Mouse (Mus musculus) large intestine, adult 2 months (tissue): ENCODE data around the gene Plk3. TPM values are rescaled to one million over a fixed set of nuclear protein-coding genes. Genes with fewer than 3 reads are reported as not detected.

Experiments
- DNase-seq: peaks from one replicate; pipeline ENCODE4 v3.0.0-alpha.2; 2012; ENCODE audit warnings: low read depth, low spot score
- WGBS: fragments of 180-500 bp; shearing (Covaris S2); methylation state at CpG from one replicate; pipeline ENCODE4 v1.1.7; 2018; 5-methylcytosine and 5-hydroxymethylcytosine counted together
- polyA plus RNA-seq: library from polyadenylated mRNA; depleted of rRNA; stranded (reverse); fragments of >200 nt; gene quantifications from 2 replicates; pipeline ENCODE4 v1.2.3, GENCODE M21; 2012; rRNA removed

The Plk3 gene
- polyA plus RNA-seq, 1 experiment, result 12.7 TPM

DNA sequence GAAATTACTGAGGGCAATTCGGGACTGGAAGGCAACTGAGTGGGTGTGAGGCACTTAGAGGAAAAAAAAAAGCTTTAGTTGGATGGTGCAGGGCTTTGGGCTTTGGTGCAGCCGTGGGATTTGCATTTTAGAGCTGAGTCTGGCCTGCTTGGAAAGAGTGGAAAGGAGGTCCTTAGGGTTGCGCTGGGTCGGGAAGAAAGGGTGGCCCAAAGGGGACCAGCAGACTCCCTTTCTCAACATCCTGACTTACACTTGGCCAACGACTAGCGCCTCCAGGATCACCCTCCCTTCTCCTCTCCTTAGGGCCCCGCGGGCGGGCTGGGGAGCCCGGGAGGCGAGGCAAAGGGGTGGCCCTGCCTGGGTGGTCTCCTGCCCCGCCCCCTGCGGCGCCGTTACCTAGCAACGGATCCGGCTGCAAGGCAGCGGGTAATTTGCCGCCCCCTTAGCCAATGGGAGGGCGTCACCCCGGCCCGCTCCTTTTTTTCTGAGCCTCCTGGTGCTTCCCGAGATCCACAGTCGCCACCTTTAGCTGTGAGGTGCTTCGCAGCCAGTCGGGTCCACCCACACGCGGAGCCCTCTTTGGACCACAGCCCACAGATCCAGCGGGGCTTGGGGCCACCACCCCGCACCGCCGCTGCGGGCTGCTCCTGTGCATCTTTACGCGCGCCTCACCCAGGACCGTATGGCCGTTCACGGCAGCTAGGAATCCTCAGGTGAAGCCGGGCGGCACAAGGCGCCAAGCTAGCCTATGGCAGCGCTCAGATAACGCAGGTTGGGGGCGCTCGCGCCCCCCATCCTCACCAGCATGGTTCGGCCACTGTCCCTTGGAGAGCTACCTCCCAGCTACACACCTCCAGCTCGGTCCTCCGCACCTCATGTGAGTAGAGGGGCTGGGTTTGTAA is 38.0 kb downstream of the Plk3 start, which contains the start of gene Ptch2:
Ptch2 (plus strand) TSS at position 525 of the 902 bp plus-strand sequence.
- no peak for DNase-seq
- 4% methylated on average over 49 of the region's 50 CpGs for WGBS

DNA sequence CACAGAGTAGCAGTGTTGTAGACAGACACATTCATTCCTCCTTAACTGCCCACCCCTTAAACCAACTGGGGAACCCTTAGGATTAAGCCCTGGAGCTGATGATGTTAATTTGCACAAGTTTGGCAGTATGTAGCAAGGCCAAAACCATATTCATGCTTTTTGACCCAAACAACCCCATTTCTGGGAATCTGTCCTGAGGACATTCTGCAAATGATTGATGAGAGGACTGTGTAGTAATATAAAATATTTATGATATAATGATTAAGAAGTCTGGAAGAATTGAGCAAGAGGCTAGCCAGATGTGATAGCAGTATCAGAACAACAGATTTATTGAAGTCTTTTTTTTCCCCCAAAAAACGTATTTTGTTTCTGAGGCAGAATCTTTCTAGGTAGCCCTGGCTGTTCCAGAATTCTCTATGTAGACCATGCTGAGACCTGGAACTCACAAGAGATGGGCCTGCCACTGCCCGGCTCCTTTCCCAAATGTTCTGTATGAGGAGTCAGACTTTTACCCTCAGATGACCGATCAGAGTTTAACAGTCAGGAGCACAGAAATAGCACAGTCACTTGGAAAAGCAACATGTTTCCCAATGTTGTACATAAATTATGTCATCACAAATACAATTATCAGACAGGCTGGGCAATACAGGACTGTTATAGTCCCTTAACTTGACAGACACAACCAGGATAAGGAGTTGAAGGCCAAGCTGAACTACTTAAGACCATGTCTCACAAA is 39.0 kb downstream of the Plk3 start:
- DNase-seq, result no peak
- 83% methylated on average over 3 of the region's 3 CpGs for WGBS

DNA sequence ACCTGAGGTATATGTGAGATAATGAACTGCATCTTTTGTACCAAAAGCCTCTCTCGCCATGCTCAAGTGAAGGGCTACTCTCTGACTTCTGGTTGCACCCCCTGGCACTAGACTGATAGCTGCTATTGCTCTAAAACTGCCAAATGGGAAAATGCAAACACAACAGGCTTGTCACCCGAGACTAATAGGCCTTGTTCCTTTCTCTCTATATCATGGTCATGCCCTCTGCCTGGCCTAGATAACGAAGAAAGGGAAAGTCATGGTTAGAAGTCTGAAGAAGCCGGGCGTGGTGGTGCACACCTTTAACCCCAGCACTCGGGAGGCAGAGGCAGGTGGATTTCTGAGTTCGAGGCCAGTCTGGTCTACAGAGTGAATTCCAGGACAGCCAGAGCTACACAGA is 43.2 kb downstream of the Plk3 start:
- 73% methylated on average over 7 of the region's 7 CpGs for WGBS
- DNase-seq, result no peak

DNA sequence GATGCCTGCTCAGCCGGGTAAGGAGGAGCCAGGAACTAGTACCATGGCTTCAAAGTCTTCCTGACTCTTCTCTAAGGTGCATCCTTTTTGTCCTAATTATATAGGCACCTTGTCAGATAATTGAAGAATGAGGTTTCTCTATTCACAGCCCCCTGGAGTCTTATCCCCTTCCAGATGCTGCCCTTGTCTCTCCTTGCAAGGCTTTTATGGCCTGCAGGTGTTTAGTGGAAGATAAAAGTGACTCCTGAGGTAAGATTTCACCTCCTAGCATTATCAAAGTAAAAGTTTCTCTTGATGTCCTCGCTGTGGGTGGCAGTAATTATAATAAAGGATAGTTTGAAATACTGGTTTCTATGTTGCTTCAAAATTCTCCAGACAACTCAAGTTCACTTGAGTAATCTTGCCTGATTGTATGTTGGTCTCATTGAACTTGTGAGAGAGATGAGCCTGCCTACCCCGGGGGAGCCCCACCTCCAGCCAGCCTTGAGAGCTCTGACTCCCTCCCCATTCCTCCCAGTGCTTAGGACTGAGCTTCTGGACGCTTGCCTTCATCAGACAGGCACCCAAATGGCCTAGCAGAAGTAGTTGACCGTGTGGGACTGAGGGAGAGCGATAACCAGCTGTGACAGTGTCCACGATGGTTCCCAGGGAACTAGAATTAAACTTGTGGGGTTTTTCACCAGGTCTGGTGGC is 45.7 kb downstream of the Plk3 start:
- no peak for DNase-seq
- WGBS, result 75% methylated on average over 7 of the region's 7 CpGs

Other genes with a start within 250 kb of the Plk3 start
- 37.8 and 47.5 TPM in 2 replicates for gene Urod, start 139.6 kb downstream of the Plk3 start, polyA plus RNA-seq
- 71.2 and 117 TPM in 2 replicates for gene Hectd3, start 138.6 kb downstream of the Plk3 start, polyA plus RNA-seq
- 5.2 and 7.1 TPM in 2 replicates for gene Eif2b3, start 114.6 kb downstream of the Plk3 start, polyA plus RNA-seq
- 1.6 and 3.6 TPM in 2 replicates for gene Ptch2, start 37.9 kb downstream of the Plk3 start, polyA plus RNA-seq
- 7.8 and 8.2 TPM in 2 replicates for gene Btbd19, start 8.2 kb downstream of the Plk3 start, polyA plus RNA-seq
- gene Tctex1d4, start 7.2 kb downstream of the Plk3 start, polyA plus RNA-seq, result 0.31 and 0.47 TPM in 2 replicates
- 620 and 649 TPM in 2 replicates for gene Rps8, start 22.3 kb upstream of the Plk3 start, polyA plus RNA-seq
- 5.8 and 8.1 TPM in 2 replicates for gene Kif2c, start 48.7 kb upstream of the Plk3 start, polyA plus RNA-seq
- 7.8 and 10.9 TPM in 2 replicates for gene Tmem53, start 118.0 kb upstream of the Plk3 start, polyA plus RNA-seq
- gene Armh1, start 118.2 kb upstream of the Plk3 start, polyA plus RNA-seq, result 0.05 TPM in 1 of 2 replicates, not detected in the other